Mouse (Mus musculus) spleen, adult 2 months (tissue): ENCODE results near the gene Pknox2.

Experiments used
- CTCF ChIP-seq: fragments of 200-500 bp; IDR thresholded peaks from 2 replicates; pipeline ENCODE4 v1.5.1; 2011; ENCODE audit warnings: mild to moderate bottlenecking, inconsistent platforms; ENCODE audit not compliant: insufficient read depth, insufficient read length, insufficient replicate concordance; ENCODE audit errors: extremely low read depth
- POLR2A ChIP-seq: fragments of 200-500 bp; IDR thresholded peaks from 2 replicates; pipeline ENCODE4 v1.6.1; 2011; ENCODE audit warnings: low read depth, low read length, inconsistent platforms

GRCm38 (mm10) chr9:36864862-36865813, 282.1 kb downstream of the Pknox2 start:
- TF ChIP-seq POLR2A (no peak), CTCF (no peak)
